Mouse (Mus musculus) cerebellum, postnatal 14 days (tissue): ENCODE results near the gene Gm3755.
"Not testable (repeated sequence)": the region's sequence is repeated elsewhere in the genome, so short reads cannot be mapped to it uniquely, and the experiment has no call there.

Source experiments
- DNase-seq, 2 experiments: peaks; one replicate each; pipeline ENCODE4 v3.0.0; 2021; ENCODE audit warnings: mixed read lengths in 2 of 2

The Gm3755 gene

GRCm38 (mm10) chr14:7450817-7451216 lies at the start of gene Gm3755:
Gm3755 (minus strand) TSS chr14:7450917.
- not testable (repeated sequence) for DNase-seq

GRCm38 (mm10) chr14:7488731-7489130 lies 38.0 kb upstream of the Gm3755 start:
- DNase-seq = peak in 1 of 2 experiments; percentile 11

- not testable (repeated sequence) for DNase-seq
Measured at GRCm38 (mm10) chr14:7483662-7484061, 32.9 kb upstream of the Gm3755 start, which contains the start of gene Gm3752. Gm3752 (minus strand) TSS chr14:7483762.

- DNase-seq = not testable (repeated sequence)
Measured at GRCm38 (mm10) chr14:7422496-7422895, 28.2 kb downstream of the Gm3755 start.
